In genomic region chr13:97239343-97240180, GRCm38 (mm10) we compare ENCODE assay signal across 9 mouse cellular contexts. TPM values are rescaled to one million over a fixed set of nuclear protein-coding genes. Genes with fewer than 3 reads are reported as not detected.
DNase-seq lines count a peak whose midpoint lies in the region; ATAC-seq and TF ChIP-seq lines count a peak whose summit lies in the region.
"Had no signal": no experiment of that assay in that cellular context is flagged by ENCODE, and none has a peak within 500 bp of the region (broad histone marks: within the 10 kb centered on the region; RNA-seq: fewer than 3 reads in every experiment).

No protein-coding gene starts in this region.

- H3K9ac ChIP-seq in forebrain, embryonic 13.5 days = peak overlapping the region; percentile 54

- no peaks in the 10 kb centered on the region for H3K4me1 ChIP-seq in brown adipose tissue, adult 24 weeks (ENCODE audit: control insufficient read depth, insufficient read depth, insufficient read length, low read length)
- H3K4me1 ChIP-seq in forebrain, embryonic 13.5 days = peaks cover 72% of the 10 kb centered on the region
- H3K4me1 ChIP-seq in hindbrain, embryonic 10.5 days (replicated peaks) = peaks cover 64% of the 10 kb centered on the region

- H3K9me3 ChIP-seq in forebrain, embryonic 13.5 days (replicated peaks) = no peaks in the 10 kb centered on the region
- H3K9me3 ChIP-seq in hindbrain, embryonic 10.5 days = no peaks in the 10 kb centered on the region

- DNase-seq in frontal cortex, postnatal 36 days (ENCODE audit: low spot score in 2 of 2) = peak; percentile 69 to 78
- no peak for DNase-seq in frontal cortex, postnatal 25 days (ENCODE audit: low spot score in 2 of 2)
- peak; percentile 69 for DNase-seq in hindbrain, embryonic 10.5 days (ENCODE audit: low spot score)
- DNase-seq in layer of hippocampus, adult 2 months (ENCODE audit: low spot score in 2 of 2) = peak; percentile 59 to 84
- DNase-seq in lung, postnatal 10 days = peak; percentile 74
- peak; percentile 80 to 88 for DNase-seq in right cerebral cortex, postnatal 10 days (ENCODE audit: low spot score in 2 of 2)

- ATAC-seq in forebrain, embryonic 13.5 days = peak; percentile 25; the same call in 1 of the 2 replicates

- peak; percentile 82 for TF ChIP-seq CTCF in layer of hippocampus, adult 2 months (conservative IDR thresholded peaks at IDR 0.05)

- peak overlapping the region; percentile 85 for H3K4me2 ChIP-seq in forebrain, embryonic 13.5 days

- no peaks in the 10 kb centered on the region for H3K27me3 ChIP-seq in forebrain, embryonic 13.5 days
- H3K27me3 ChIP-seq in hindbrain, embryonic 10.5 days (ENCODE audit: insufficient read depth, poor library complexity, severe bottlenecking) = peaks cover 13% of the 10 kb centered on the region; the same call in 1 of the 2 replicates

- 0 out of 2 replicates have a peak overlapping the region, but pooled peaks have one; percentile 15 for H3K27ac ChIP-seq in brown adipose tissue, adult 24 weeks (replicated peaks; ENCODE audit: low read depth, low read length)
- H3K27ac ChIP-seq in forebrain, embryonic 13.5 days = peak overlapping the region; percentile 99
- peak overlapping the region; percentile 100 for H3K27ac ChIP-seq in hindbrain, embryonic 10.5 days
- H3K27ac ChIP-seq in layer of hippocampus, adult 2 months = peak overlapping the region; percentile 99

- H3K36me3 ChIP-seq in forebrain, embryonic 13.5 days (ENCODE audit: poor library complexity, severe bottlenecking) = no peaks in the 10 kb centered on the region
- H3K36me3 ChIP-seq in hindbrain, embryonic 10.5 days = peaks cover 2% of the 10 kb centered on the region
- H3K36me3 ChIP-seq: G1E had no signal

- no peak overlapping the region for H3K4me3 ChIP-seq in brown adipose tissue, adult 24 weeks (ENCODE audit: insufficient read depth, low read depth, low read length)
- peak overlapping the region; percentile 99 for H3K4me3 ChIP-seq in forebrain, embryonic 13.5 days
- peak overlapping the region; percentile 93 for H3K4me3 ChIP-seq in hindbrain, embryonic 10.5 days
- peak overlapping the region; percentile 98 for H3K4me3 ChIP-seq in layer of hippocampus, adult 2 months

- WGBS in forebrain, embryonic 13.5 days = 4% methylated on average over 23 of the region's 23 CpGs
- WGBS in hindbrain, embryonic 10.5 days = 5% methylated on average over 23 of the region's 23 CpGs

RNA-seq across cellular contexts. Expression of gene Enc1, which starts 1.3 kb away (rescaled TPM):
- 17.6 and 27.3 TPM in 2 replicates for polyA plus RNA-seq in brown adipose tissue, adult 24 weeks (2012; ENCODE audit: insufficient read depth, insufficient read length, missing spikeins)
- polyA plus RNA-seq in forebrain, embryonic 13.5 days (2015; fragmentation: Nextera tagmentation; extraction: Ambion mirVana) = 44.4 and 45.2 TPM in 2 replicates
- 11.2 and 18.6 TPM in 2 replicates for polyA plus RNA-seq in hindbrain, embryonic 10.5 days (2016; fragmentation: Nextera tagmentation; extraction: Ambion mirVana)
- total RNA-seq in layer of hippocampus, adult 2 months (2021) = 100 to 1,000 TPM; 744 to 746 TPM

RNA-seq across cellular contexts. Expression of gene Hexb, which starts 41.4 kb away (rescaled TPM):
- 14.6 and 16.0 TPM in 2 replicates for polyA plus RNA-seq in brown adipose tissue, adult 24 weeks (2012; ENCODE audit: insufficient read depth, insufficient read length, missing spikeins)
- 21.4 and 21.6 TPM in 2 replicates for polyA plus RNA-seq in forebrain, embryonic 13.5 days (2015; fragmentation: Nextera tagmentation; extraction: Ambion mirVana)
- 18.7 and 23.4 TPM in 2 replicates for polyA plus RNA-seq in hindbrain, embryonic 10.5 days (2016; fragmentation: Nextera tagmentation; extraction: Ambion mirVana)
- total RNA-seq in layer of hippocampus, adult 2 months (2021) = 100 to 1,000 TPM; 118 to 124 TPM

Comparison
In these comparisons a context has a peak if more than half of its experiments do, and no peak if none do; other contexts are left out.
1. DNase-seq: peak in frontal cortex, postnatal 36 days (2 of 2), hindbrain, embryonic 10.5 days (single experiment), layer of hippocampus, adult 2 months (2 of 2), lung, postnatal 10 days (single experiment) and right cerebral cortex, postnatal 10 days (2 of 2); none in frontal cortex, postnatal 25 days (0 of 2).
2. H3K27ac ChIP-seq: peak in every context shown above with its lines; median percentile 100 in hindbrain, embryonic 10.5 days; 99 in forebrain, embryonic 13.5 days; 99 in layer of hippocampus, adult 2 months; 15 in brown adipose tissue, adult 24 weeks.